Mouse (Mus musculus) left cerebral cortex, postnatal 36 days (tissue): ENCODE data around the gene Mast3. TPM values are rescaled to one million over a fixed set of nuclear protein-coding genes. Genes with fewer than 3 reads are reported as not detected.
A peak's percentile ranks its signal among the peaks of the same experiment; 100 is the strongest.

Source experiments
- DNase-seq, 2 experiments: peaks; one replicate each; pipeline ENCODE4 v3.0.0; 2021 to 2022; ENCODE audit warnings: low spot score in 2 of 2, mixed read lengths in 1 of 2
- intact Hi-C: fragments of 180-260 bp; cut with DNase I; formaldehyde crosslinking; loops from one replicate; pipeline ENCODE4 v1.15.1; 2025
- total RNA-seq, 2 experiments: library from RNA; stranded (reverse); gene quantifications; 2 replicates each; pipeline ENCODE4 v1.2.3; 2021

The Mast3 gene
- total RNA-seq, 2 experiments from 2014 or later: 312 to 338 TPM

DNA sequence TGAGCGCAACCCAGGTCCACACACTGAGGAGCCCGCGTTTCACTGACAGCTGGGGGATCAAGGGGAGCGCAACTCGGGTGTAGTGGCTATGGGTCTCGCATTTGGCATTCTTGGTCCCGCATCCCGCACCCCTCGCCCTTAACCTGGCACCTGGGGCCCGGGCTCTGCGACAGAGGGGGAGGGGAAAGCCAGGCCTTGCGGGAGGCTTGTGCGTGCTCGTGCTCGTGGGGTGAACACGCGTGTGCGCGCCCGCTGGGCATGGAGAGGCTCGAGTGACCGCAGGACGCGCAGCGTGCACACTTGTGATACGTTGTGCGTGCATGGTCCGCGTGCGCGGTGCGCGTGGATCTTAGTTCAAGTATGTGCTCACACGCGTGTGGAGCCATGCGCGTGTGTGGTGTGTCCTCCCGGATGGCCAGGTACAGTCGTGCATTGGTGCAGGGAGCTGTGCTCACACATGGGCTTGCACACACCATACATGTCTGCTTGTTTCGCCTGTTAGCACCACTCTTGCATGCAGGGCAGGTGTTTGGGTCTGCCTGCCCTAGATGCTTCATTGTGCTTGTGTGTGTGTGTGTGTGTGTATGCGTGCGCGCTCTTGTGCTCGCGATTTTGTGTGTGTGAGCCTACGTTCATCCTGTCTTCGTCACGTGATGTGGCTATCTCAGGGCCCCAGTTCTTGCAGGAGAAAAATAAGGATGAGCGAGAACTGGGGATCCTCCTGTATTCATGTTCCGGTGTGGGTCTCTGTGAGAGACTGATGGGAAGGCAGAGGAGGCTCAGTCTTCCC lies 49.8 kb downstream of the Mast3 start:
- intact Hi-C loops: loop anchor here (5.0 to 10.0 kb wide), 2 partner anchors 50 to 143 kb away; partner anchors contain the start of gene Iqcn
- peak; percentile 80 to 82 for DNase-seq

DNA sequence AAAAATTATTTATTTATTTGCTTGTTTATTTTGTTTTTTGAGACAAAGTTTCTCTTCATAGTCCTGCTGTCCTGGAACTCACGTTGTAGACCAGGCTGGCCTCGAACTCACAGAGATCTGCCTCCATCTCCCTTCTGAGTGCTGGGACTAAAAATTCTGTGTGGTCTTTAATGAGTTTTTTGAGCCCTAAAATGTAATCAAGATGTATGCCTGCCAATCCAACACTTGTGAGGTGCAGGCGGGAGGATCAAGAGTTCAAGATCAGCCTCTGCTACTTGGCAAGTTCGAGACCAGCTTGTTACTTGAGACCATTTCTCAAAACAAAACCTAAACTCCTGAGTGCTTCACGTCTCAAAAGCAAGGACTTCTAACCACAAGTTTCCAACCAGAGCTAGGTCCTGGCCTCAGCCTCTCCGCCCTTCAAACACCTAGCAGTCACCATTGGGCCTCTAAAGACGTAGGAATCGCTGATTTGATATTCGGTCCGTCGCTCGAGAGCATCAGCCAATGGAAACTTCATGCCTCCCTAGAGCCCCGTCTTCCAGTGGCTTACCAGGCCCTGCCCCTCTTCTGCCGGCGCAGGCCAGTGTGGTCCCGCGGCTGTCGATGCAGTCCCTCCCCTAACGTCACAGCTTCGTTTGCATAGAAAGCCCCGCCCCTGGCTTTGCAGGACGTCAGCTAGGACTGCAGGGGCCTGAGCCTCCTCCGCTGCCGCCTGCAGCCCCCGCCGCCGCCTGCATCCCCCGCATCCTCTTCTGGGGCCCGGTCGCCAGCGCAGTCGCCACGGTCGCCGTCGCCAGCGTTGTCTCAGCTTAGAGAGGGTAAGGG lies 50.6 kb downstream of the Mast3 start, which contains the start of gene Rab3a:
Rab3a (plus strand) TSS at position 637 of the 828 bp plus-strand sequence.
- DNase-seq: peak; percentile 94
- intact Hi-C loops: loop anchor here (10.0 kb wide), 1 partner anchor 49 kb away; the partner anchor contains the start of gene Iqcn

- peak; percentile 88 to 91 for DNase-seq
- intact Hi-C loops: loop anchor here (10.0 kb wide), 1 partner anchor 48 kb away; the partner anchor contains the start of gene Iqcn
These were observed 51.7 kb downstream of the Mast3 start for GRCm38 (mm10) chr8:70753151-70753550.

DNA sequence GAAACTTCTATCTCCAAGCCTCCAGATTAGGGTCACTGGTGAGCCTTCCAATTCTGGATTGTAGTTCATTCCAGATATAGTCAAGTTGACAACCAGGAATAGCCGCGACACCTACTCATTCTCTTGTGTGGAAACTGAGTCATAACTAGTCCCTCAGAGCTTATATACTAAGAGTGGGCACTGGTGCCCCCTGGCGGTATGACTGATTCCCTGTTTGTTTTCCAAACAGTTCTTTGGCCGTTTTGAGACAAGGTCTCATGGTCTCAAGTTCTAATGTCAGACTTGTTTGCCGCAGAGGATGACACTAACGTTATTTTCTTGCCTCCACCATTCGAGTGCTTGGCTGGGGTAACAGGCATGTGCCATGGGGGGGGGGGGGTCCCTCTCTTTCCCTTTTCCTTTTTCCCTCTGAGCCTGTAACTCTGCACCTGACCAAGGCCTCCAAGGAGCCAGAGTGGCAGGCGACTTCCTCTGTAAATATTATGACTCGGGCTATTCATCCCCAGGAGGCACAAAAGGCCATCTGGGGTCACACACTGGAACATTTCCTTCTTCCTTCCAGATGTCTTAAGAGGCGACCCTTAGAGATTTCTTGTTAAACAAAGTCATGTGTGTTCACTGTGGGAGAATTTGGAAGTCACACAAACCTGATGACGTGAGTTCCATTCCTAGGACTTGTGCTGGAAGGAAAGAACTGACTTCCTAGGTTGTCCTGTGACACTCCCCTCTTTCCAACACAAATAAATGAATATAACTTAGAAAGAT lies 52.7 kb downstream of the Mast3 start:
- intact Hi-C loops: loop anchor here (1.0 to 10.0 kb wide), 2 partner anchors 32 to 47 kb away; partner anchors contain the start of gene Iqcn

GRCm38 (mm10) chr8:70750128-70750680 lies 54.6 kb downstream of the Mast3 start:
- DNase-seq: peak in 1 of 2 experiments; percentile 24

More for the DNA sequence above, 52.7 kb downstream of the Mast3 start:
- peak in 1 of 2 experiments; percentile 70 for DNase-seq

GRCm38 (mm10) chr8:70749097-70749674 lies 55.7 kb downstream of the Mast3 start:
- peak in 1 of 2 experiments; percentile 3 for DNase-seq
- intact Hi-C loops: no loop called here

More at GRCm38 (mm10) chr8:70750128-70750680, 54.6 kb downstream of the Mast3 start:
- intact Hi-C loops: loop anchor here (10.0 kb wide), 1 partner anchor 45 kb away; the partner anchor contains the start of gene Iqcn

- intact Hi-C loops: no loop called here
- no peak for DNase-seq
These were observed 56.4 kb downstream of the Mast3 start for GRCm38 (mm10) chr8:70748246-70749096.

DNA sequence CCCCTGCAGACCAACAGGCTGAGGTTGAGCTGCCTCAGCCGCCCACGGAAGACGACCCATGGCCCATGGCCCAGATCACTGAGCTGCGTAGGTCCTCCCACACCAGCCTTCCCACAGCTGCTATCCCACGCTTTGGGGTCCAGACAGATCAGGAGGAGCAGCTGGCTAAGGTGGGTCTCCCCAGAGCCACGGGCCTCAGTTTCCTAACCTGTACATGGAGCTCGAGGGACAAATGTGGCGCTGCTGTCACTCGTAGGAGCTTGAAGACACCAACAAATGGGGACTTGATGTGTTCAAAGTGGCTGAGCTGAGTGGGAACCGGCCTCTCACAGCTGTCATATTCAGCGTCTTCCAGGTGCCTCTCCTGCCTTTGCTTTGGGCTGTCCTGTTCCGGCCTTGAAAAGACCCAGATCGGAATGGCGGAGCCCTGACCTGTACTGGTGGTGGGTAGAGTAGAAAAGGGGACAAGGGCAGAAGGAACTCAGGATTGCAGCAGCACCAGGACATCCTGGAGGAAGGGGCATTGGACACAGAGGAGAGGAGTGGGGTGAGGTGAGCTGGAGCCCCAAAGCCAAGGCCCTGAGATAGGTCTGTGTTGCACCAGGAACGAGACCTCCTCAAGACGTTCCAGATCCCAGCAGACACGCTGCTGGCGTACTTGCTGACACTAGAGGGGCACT lies 57.5 kb downstream of the Mast3 start:
- no peak for DNase-seq
- intact Hi-C loops: no loop called here

DNA sequence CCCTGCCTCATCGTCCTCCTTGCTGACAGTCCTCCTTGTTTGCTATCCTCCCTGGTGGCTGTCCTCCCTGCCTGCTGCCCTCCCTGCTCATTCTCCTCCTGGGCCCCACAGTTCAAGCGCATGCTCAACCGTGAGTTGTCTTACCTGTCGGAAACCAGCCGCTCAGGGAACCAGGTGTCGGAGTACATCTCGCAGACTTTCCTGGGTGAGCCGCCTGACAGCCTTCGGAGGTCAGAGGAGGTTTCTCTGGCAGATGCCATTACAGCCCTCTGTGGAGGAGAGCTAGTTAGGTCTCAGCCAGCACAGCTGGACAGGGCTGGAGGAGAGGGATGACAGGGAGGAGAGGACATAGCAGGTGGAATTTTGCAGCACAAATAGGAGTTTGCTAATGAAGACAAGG lies 58.2 kb downstream of the Mast3 start:
- intact Hi-C loops: no loop called here
- DNase-seq: no peak

GRCm38 (mm10) chr8:70745691-70746220 lies 59.1 kb downstream of the Mast3 start:
- intact Hi-C loops: no loop called here

DNA sequence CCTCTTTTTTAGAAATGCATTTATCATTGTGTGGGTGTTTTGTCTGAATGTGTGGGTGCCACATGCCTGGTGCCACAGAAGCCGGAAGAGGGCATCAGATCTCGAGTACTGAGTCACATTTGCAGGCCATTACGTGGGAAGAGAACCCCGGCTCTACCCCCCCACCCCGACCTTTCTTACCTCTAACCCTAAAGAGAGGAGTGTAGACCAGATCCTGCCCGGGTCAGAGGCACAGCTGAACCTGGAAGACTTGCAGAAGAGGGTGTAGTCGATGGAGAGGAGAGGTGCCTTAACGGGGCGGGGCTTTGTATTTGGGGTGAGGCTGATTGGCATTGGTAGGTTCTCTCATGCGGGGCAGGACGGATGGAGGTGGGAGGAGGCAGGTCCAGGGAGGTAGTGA lies 60.0 kb downstream of the Mast3 start:
- intact Hi-C loops: no loop called here
- no peak for DNase-seq

More at GRCm38 (mm10) chr8:70745691-70746220, 59.1 kb downstream of the Mast3 start:
- DNase-seq: no peak

DNA sequence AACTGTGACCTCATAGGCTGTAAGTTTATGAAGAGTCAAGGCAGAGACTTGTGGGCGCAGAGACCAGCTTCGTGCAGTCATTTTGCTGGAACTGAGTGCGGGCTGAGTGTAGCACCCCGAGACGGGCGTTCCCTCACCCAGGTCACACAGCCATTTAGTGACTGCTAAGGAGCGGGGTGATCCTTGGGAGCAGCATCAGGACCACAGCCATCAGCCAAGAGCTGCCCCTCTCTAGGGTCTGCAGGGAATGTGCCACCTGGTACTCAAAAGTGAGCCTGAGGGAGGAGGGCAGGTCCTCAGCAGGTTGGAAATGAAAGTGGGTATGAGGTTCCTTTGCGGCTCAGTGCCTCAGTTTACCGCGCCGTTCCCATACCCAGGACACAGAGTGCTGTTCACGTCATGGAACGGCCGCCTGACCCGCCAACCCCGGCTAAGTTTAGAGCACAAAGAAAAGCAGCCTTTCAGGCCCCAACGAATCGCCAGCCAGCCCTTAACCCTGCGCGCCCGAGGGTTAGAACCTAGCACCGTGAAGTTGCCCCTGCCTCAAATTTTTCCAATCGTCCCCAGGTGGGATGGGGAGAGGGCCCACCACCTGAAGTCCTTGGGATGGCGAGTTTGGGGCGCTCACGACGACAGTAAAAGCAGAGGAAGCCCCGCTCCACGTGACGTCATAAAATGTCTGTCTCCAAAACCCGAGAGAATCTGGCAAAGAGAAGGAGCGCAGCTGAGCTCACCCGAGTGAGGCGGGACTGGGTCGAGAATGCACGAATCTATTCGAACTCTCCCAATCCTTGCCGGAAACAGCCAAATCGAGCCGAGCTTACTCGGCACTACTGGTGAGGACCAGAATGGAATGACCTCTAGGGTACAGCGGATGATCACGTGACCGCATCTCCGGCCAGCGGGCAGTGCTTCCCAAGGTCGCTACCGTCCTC lies 60.9 kb downstream of the Mast3 start:
- no peak for DNase-seq
- intact Hi-C loops: no loop called here

GRCm38 (mm10) chr8:70742981-70743655 lies 61.7 kb downstream of the Mast3 start:
- DNase-seq: no peak
- intact Hi-C loops: no loop called here

DNA sequence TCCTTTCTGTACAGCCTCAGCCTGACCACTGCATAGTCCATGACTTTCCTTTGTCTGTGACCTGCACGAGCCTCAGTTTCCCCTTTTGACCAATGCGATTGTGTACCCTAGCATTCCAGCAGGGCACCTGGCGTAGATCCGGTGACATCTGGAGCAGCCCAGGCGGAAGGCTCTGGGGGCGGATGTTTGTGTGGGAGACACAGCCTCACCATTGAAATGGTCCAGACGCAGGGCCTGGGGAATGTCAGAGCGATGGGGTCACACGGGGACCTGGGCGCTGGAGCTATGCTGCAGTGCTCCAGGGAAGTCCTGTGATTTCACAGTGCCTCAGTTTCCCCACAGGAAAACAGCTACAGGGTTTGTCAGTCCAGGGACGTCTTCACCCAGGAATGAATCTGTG lies 62.7 kb downstream of the Mast3 start:
- no peak for DNase-seq
- intact Hi-C loops: no loop called here

DNA sequence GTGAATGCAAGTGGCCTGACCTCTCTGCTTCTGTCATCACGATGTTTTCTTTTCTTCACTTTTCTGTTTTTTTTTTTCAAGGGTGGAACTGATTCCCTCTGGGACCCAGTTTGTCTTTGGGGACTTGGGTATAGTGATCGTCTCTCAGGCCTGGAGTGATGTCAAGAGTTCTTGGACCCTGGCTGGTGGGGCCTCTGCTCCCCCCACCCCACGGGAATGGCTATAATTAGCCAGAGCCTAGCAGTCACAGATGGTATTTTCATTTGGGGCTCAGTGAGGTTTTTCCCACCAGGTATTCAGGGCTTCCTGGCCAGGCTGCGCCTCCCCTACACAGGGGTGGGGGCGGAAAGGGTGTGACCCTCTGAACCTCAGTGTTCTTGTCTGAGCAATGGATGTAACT lies 63.2 kb downstream of the Mast3 start:
- DNase-seq: no peak

More for the DNA sequence above, 63.2 kb downstream of the Mast3 start:
- intact Hi-C loops: no loop called here
